Mouse (Mus musculus) myocyte (in vitro differentiated cells): ENCODE measurements around the gene Traf6.

Experiments used
- E2F4 ChIP-seq: IDR thresholded peaks from one replicate; pipeline ENCODE4 v1.6.1; 2011; ENCODE audit warnings: mild to moderate bottlenecking, control low read depth, moderate library complexity; ENCODE audit not compliant: insufficient read depth
- MAX ChIP-seq: IDR thresholded peaks from one replicate; pipeline ENCODE4 v1.6.1; 2011; ENCODE audit warnings: low read depth, mild to moderate bottlenecking, control low read depth
- MYOD1 ChIP-seq, 3 experiments: IDR thresholded peaks; one replicate each; pipeline ENCODE4 v1.6.1; 2011; ENCODE audit warnings: control low read depth in 2 of 3, low read depth in 2 of 3, mild to moderate bottlenecking in 2 of 3, moderate library complexity in 1 of 3; ENCODE audit not compliant: insufficient read length in 2 of 3, control insufficient read depth in 1 of 3
- POLR2A ChIP-seq: IDR thresholded peaks from one replicate; pipeline ENCODE4 v1.6.1; 2011; ENCODE audit warnings: low read depth, mild to moderate bottlenecking, control low read depth, moderate library complexity; ENCODE audit not compliant: insufficient read length
- POLR2AphosphoS2 ChIP-seq: IDR thresholded peaks from one replicate; pipeline ENCODE4 v1.6.1; 2011; ENCODE audit warnings: low read depth, control low read depth; ENCODE audit not compliant: insufficient read length
- TCF12 ChIP-seq: IDR thresholded peaks from one replicate; pipeline ENCODE4 v1.6.1; 2011; ENCODE audit warnings: mild to moderate bottlenecking, control low read depth; ENCODE audit not compliant: poor library complexity, insufficient read depth, severe bottlenecking

GRCm38 (mm10) chr2:101739914-101740313 lies 61.7 kb downstream of the Traf6 start:
- TF ChIP-seq MAX (no peak), TCF12 (no peak), POLR2A (no peak), E2F4 (no peak), POLR2AphosphoS2 (no peak), MYOD1 (IDR thresholded peaks at IDR 0.05; ENCODE audit: control insufficient read depth in 1 of 3, insufficient read length in 2 of 3, low read depth in 2 of 3) (no peak)
